Mouse (Mus musculus): ENCODE data around the gene Zfp36l1.

DNA sequence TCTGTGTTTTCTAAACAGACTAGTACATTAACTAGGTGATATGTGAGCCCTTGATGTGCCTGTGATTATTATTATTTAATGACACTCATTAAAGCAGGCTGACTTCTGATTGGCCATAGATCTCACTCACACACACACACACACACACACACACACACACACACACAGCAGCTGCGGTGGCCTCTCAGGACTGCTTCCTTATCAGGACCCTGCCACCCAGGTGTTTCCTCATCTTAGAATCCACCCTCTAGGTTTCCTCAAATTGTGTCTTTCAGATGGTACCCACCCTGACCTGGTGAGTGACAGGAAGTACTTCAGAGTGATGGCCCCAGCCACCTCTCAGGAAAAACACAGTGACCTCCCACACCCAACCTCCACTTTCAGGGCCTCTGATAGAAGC lies 52.0 kb downstream of the Zfp36l1 start:
- TF ChIP-seq POLR2A (IDR thresholded peaks at IDR 0.05; ENCODE audit: borderline replicate concordance, extremely low read depth, insufficient read depth, insufficient read length, poor library complexity, severe bottlenecking) (no peak), CTCF (IDR thresholded peaks at IDR 0.05; ENCODE audit: borderline replicate concordance, extremely low read depth, insufficient read depth, insufficient read length) (no peak)
